Mouse (Mus musculus) kidney, postnatal 36 days (tissue): Measurements from ENCODE around the gene Pacs1.

ENCODE experiments used
- DNase-seq, 2 experiments: peaks; one replicate each; pipeline ENCODE4 v3.0.0; 2021 to 2022; ENCODE audit warnings: mixed read lengths in 2 of 2

The Pacs1 gene

GRCm38 (mm10) chr19:5272801-5273733 is at the start of gene Pacs1:
Gene Pacs1, minus strand, starts transcription at chr19:5273119.
- peak; percentile 88 to 95 for DNase-seq

- no peak for DNase-seq
Observed at GRCm38 (mm10) chr19:5313189-5313588, 40.3 kb upstream of the Pacs1 start.

- no peak for DNase-seq
Observed at GRCm38 (mm10) chr19:5309025-5309424, 36.1 kb upstream of the Pacs1 start.

GRCm38 (mm10) chr19:5306968-5307734 is 34.2 kb upstream of the Pacs1 start:
- no peak for DNase-seq

GRCm38 (mm10) chr19:5306279-5306678 is 33.4 kb upstream of the Pacs1 start:
- peak in 1 of 2 experiments; percentile 27 for DNase-seq

- peak; percentile 41 to 83 for DNase-seq
Observed at GRCm38 (mm10) chr19:5302455-5302854, 29.5 kb upstream of the Pacs1 start.

GRCm38 (mm10) chr19:5300588-5300987 is 27.7 kb upstream of the Pacs1 start:
- no peak for DNase-seq

- DNase-seq, result no peak
Observed at GRCm38 (mm10) chr19:5297903-5298800, 25.2 kb upstream of the Pacs1 start, which contains the start of gene Gal3st3. Gene Gal3st3, plus strand, starts transcription at chr19:5298331.

GRCm38 (mm10) chr19:5296630-5297029 is 23.7 kb upstream of the Pacs1 start:
- DNase-seq, result no peak

- DNase-seq, result no peak
Observed at GRCm38 (mm10) chr19:5295736-5296075, 22.8 kb upstream of the Pacs1 start.

- DNase-seq, result peak; percentile 98 to 99
Observed at GRCm38 (mm10) chr19:5294972-5295735, 22.2 kb upstream of the Pacs1 start, which contains the start of gene Sf3b2. Gene Sf3b2, minus strand, starts transcription at chr19:5295455.

- peak; percentile 15 to 68 for DNase-seq
Observed at GRCm38 (mm10) chr19:5278381-5278780, 5.5 kb upstream of the Pacs1 start.

- DNase-seq, result no peak
Observed at GRCm38 (mm10) chr19:5277140-5277539, 4.2 kb upstream of the Pacs1 start.

GRCm38 (mm10) chr19:5276531-5276930 is 3.6 kb upstream of the Pacs1 start:
- DNase-seq, result no peak

GRCm38 (mm10) chr19:5275736-5276135 is 2.8 kb upstream of the Pacs1 start:
- DNase-seq, result no peak

GRCm38 (mm10) chr19:5274641-5275040 is 1.7 kb upstream of the Pacs1 start:
- DNase-seq, result no peak

- DNase-seq, result no peak
Observed at GRCm38 (mm10) chr19:5273916-5274315, 997 bp upstream of the Pacs1 start.

GRCm38 (mm10) chr19:5272326-5272795 is 558 bp downstream of the Pacs1 start:
- peak; percentile 21 to 51 for DNase-seq

GRCm38 (mm10) chr19:5271430-5271829 is 1.5 kb downstream of the Pacs1 start:
- no peak for DNase-seq

GRCm38 (mm10) chr19:5269392-5269791 is 3.5 kb downstream of the Pacs1 start:
- no peak for DNase-seq

- DNase-seq, result no peak
Observed at GRCm38 (mm10) chr19:5268875-5269274, 4.0 kb downstream of the Pacs1 start.

GRCm38 (mm10) chr19:5268017-5268416 is 4.9 kb downstream of the Pacs1 start:
- DNase-seq, result no peak
